Mouse (Mus musculus): ENCODE results near the gene Fam131c. TPM values are rescaled to one million over a fixed set of nuclear protein-coding genes. Genes with fewer than 3 reads are reported as not detected.
A peak's percentile ranks its signal among the peaks of the same experiment; 100 is the strongest.

The Fam131c gene
- polyA plus RNA-seq, 1 experiment from 2014 or later, result 3.3 TPM

DNA sequence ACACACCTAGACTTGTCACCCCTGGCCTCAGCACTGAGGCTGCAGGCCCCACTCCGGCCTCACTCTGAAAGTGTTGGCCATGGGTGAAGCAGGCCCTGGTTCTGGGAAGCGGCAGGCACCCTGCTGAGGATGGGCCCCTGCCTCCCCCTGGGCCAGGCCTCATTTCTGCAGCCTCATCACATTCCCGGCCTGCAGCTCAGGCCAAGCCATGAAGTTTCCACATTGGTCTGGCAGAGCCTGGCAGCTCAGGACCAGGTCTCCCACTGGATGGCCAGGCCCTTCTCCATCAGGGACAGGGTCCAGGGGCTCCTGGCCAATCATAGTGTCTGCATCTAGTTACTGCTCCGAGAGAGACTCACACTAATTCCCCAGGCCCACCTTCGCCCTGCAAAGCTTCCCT, 33.3 kb upstream of the Fam131c start:
- no peak overlapping the region for H3K4me3 ChIP-seq (ENCODE audit: low read length)
- peak overlapping the region; percentile 25 for H3K9ac ChIP-seq (ENCODE audit: low read length)
- ATAC-seq (ENCODE audit: low read depth), result no peak
- H3K4me1 ChIP-seq (replicated peaks; ENCODE audit: control insufficient read depth, insufficient read depth, low read length), result peaks cover 29% of the 10 kb centered on the region
- H3K27ac ChIP-seq (ENCODE audit: low read length), result peak overlapping the region; percentile 56; the same call in 1 of the 2 replicates
- H3K4me2 ChIP-seq (ENCODE audit: low read depth, low read length), result no peak overlapping the region
- 55% methylated on average over 5 of the region's 5 CpGs for WGBS
- no peaks in the 10 kb centered on the region for H3K27me3 ChIP-seq (ENCODE audit: control insufficient read depth, insufficient read depth, low read depth, low read length)
- H3K9me3 ChIP-seq (ENCODE audit: control insufficient read depth, low read length), result no peaks in the 10 kb centered on the region
- H3K36me3 ChIP-seq (ENCODE audit: control insufficient read depth, insufficient read depth, low read length), result no peaks in the 10 kb centered on the region

DNA sequence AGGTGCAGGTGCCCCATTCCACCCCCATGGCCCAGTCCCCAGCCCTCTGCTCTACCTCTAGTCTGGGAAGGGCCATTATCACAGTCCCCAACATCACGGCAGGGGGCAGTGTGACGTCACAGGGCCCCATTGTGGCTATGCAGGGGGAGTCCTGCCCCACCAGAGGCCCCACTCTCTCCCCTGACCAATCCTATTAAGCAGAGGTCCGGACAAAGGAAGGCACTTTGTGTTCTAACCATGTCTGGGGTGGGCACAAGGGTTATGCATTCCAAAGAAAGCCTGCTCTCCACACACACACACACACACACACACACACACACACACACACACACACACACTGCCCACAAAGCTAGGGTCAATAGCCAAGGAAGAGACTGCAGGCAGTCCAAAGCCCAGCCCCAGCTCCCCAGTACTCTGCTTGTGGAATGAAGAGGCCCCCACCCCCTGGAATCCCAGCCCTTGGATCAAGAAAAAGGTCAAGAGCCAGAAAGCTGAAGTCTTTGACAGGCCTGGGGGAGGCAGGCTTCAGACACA, 32.7 kb upstream of the Fam131c start:
- Histone ChIP-seq H3K27me3 (ENCODE audit: control insufficient read depth, insufficient read depth, low read depth, low read length) (no peaks in the 10 kb centered on the region), H3K4me2 (ENCODE audit: low read depth, low read length) (no peak overlapping the region), H3K27ac (ENCODE audit: low read length) (peak overlapping the region; percentile 56; the same call in 1 of the 2 replicates), H3K4me1 (replicated peaks; ENCODE audit: control insufficient read depth, insufficient read depth, low read length) (peaks cover 29% of the 10 kb centered on the region), H3K9me3 (ENCODE audit: control insufficient read depth, low read length) (no peaks in the 10 kb centered on the region), H3K9ac (ENCODE audit: low read length) (no peak overlapping the region), H3K36me3 (ENCODE audit: control insufficient read depth, insufficient read depth, low read length) (no peaks in the 10 kb centered on the region), H3K4me3 (ENCODE audit: low read length) (no peak overlapping the region)
- 19% methylated on average over 3 of the region's 3 CpGs for WGBS
- peak; percentile 51 for ATAC-seq (ENCODE audit: low read depth)

DNA sequence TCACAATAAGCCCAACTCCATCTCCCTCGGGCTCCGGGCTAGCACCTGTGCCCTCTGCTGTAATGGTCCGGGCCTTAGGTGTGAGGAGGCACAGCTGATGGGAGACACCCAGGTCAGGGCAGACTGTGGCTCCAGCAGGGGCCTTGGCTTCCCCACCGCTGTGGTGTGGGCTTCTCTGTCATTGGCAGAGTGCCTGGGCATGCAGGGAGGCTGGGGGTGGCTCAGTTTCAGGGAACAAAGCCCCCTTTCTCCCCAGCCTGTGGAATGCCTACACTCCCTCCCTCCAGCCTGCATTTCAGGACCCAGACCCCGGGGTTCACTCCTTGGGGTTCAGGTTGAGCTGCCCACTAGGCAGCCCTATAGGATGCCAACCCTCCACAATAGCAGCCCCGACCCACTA, 31.8 kb upstream of the Fam131c start:
- no peaks in the 10 kb centered on the region for H3K36me3 ChIP-seq (ENCODE audit: control insufficient read depth, insufficient read depth, low read length)
- peaks cover 29% of the 10 kb centered on the region for H3K4me1 ChIP-seq (replicated peaks; ENCODE audit: control insufficient read depth, insufficient read depth, low read length)
- no peaks in the 10 kb centered on the region for H3K27me3 ChIP-seq (ENCODE audit: control insufficient read depth, insufficient read depth, low read depth, low read length)
- ATAC-seq (ENCODE audit: low read depth), result no peak
- 39% methylated on average over 6 of the region's 6 CpGs for WGBS
- peak overlapping the region; percentile 55; the same call in 1 of the 2 replicates for H3K27ac ChIP-seq (ENCODE audit: low read length)
- H3K9ac ChIP-seq (ENCODE audit: low read length), result no peak overlapping the region
- H3K9me3 ChIP-seq (ENCODE audit: control insufficient read depth, low read length), result no peaks in the 10 kb centered on the region
- no peak overlapping the region for H3K4me2 ChIP-seq (ENCODE audit: low read depth, low read length)
- no peak overlapping the region for H3K4me3 ChIP-seq (ENCODE audit: low read length)

DNA sequence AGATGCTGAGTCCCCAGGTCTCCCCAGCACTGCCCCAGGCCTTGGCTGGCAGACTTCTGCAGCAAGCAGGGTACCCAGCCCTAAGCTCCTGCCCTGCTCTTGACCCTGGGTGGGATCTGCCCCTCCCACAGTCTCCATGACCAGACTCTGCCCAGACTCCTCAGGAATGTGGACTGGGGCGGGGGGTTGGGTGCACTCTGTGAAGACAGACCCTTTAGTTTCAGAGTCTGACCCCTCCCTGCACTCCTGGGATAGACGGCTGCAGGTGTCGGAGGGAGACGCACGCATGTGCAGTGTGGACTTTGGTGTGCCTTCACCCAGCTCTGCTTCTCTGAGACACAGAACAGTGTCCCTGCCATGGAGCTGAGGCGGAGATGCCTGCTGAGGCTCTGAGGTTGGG, 30.0 kb upstream of the Fam131c start:
- ATAC-seq (ENCODE audit: low read depth), result peak; percentile 73
- WGBS, result 24% methylated on average over 6 of the region's 6 CpGs
- Histone ChIP-seq H3K36me3 (ENCODE audit: control insufficient read depth, insufficient read depth, low read length) (no peaks in the 10 kb centered on the region), H3K4me1 (replicated peaks; ENCODE audit: control insufficient read depth, insufficient read depth, low read length) (peaks cover 32% of the 10 kb centered on the region), H3K9me3 (ENCODE audit: control insufficient read depth, low read length) (no peaks in the 10 kb centered on the region), H3K4me2 (ENCODE audit: low read depth, low read length) (no peak overlapping the region), H3K9ac (ENCODE audit: low read length) (no peak overlapping the region), H3K4me3 (ENCODE audit: low read length) (no peak overlapping the region), H3K27ac (ENCODE audit: low read length) (peak overlapping the region; percentile 61), H3K27me3 (ENCODE audit: control insufficient read depth, insufficient read depth, low read depth, low read length) (no peaks in the 10 kb centered on the region)

DNA sequence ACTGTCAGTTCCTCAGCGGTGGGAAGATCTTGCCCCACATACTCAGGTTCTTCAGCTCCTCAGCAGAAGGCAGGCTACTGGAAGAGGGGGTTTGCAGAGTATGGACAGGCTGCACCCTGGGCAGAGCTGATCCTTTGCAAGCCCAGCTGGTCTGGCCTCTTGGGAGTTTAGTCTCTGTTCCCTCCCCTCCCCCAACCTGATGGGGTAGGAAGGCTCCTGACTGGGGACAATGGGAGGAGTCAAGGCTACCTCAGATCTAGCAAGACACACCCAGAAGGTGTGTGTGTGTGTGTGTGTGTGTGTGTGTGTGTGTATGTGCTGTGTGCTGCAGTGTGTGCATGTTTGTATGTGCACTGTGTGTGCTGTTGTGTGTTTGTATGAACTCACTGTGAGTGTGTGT, 29.2 kb upstream of the Fam131c start:
- Histone ChIP-seq H3K27ac (ENCODE audit: low read length) (peak overlapping the region; percentile 61), H3K9ac (ENCODE audit: low read length) (no peak overlapping the region), H3K4me2 (ENCODE audit: low read depth, low read length) (no peak overlapping the region), H3K4me1 (replicated peaks; ENCODE audit: control insufficient read depth, insufficient read depth, low read length) (peaks cover 32% of the 10 kb centered on the region), H3K36me3 (ENCODE audit: control insufficient read depth, insufficient read depth, low read length) (no peaks in the 10 kb centered on the region), H3K4me3 (ENCODE audit: low read length) (no peak overlapping the region), H3K9me3 (ENCODE audit: control insufficient read depth, low read length) (no peaks in the 10 kb centered on the region), H3K27me3 (ENCODE audit: control insufficient read depth, insufficient read depth, low read depth, low read length) (no peaks in the 10 kb centered on the region)
- no peak for ATAC-seq (ENCODE audit: low read depth)
- WGBS, result 11% methylated on average over 1 of the region's 1 CpGs

DNA sequence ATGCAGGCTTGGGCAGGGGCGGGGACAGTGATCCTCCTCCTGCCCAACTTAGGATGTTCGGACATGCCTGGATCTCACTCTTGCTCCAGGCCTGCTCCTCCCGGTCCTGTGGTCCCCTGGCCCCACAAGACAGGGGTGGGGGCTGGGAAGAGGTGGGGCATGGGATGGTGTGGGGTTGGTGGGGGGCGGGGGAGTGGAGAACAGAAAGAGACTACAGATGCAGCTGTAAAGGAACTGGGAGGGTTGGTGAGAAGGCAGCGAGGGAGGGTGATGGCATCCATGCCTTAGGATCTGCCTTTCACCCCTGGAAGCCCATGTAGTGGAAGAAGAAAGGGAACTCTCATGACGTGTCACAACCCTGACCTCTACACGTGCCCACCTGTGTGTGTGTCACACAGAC, 26.5 kb upstream of the Fam131c start:
- Histone ChIP-seq H3K36me3 (ENCODE audit: control insufficient read depth, insufficient read depth, low read length) (no peaks in the 10 kb centered on the region), H3K27me3 (ENCODE audit: control insufficient read depth, insufficient read depth, low read depth, low read length) (no peaks in the 10 kb centered on the region), H3K4me2 (ENCODE audit: low read depth, low read length) (no peak overlapping the region), H3K4me1 (replicated peaks; ENCODE audit: control insufficient read depth, insufficient read depth, low read length) (peaks cover 15% of the 10 kb centered on the region), H3K9ac (ENCODE audit: low read length) (no peak overlapping the region), H3K27ac (ENCODE audit: low read length) (no peak overlapping the region), H3K9me3 (ENCODE audit: control insufficient read depth, low read length) (no peaks in the 10 kb centered on the region), H3K4me3 (ENCODE audit: low read length) (no peak overlapping the region)
- no peak for ATAC-seq (ENCODE audit: low read depth)
- 56% methylated on average over 7 of the region's 7 CpGs for WGBS

DNA sequence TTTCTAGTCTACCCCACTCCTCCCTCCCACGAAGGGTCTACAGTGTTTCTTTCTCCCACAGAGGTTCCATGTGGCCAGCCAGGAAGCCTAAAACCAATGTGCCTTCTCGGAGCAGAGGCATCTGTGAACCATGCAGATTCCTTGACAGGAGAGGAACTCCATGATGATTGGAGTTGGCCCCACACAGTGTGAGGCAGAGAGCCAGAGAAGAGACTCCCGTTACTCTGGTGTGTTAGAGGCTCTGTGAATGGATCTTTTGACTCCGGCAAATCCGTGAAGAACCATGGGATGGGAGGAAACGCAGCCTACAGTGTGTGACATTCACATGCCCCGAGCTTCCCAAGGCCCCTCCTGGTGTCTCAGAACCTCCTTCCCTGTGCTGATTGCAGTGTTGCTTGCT, 24.5 kb upstream of the Fam131c start:
- Histone ChIP-seq H3K27ac (ENCODE audit: low read length) (no peak overlapping the region), H3K4me1 (replicated peaks; ENCODE audit: control insufficient read depth, insufficient read depth, low read length) (peaks cover 21% of the 10 kb centered on the region), H3K36me3 (ENCODE audit: control insufficient read depth, insufficient read depth, low read length) (no peaks in the 10 kb centered on the region), H3K9ac (ENCODE audit: low read length) (no peak overlapping the region), H3K27me3 (ENCODE audit: control insufficient read depth, insufficient read depth, low read depth, low read length) (no peaks in the 10 kb centered on the region), H3K4me2 (ENCODE audit: low read depth, low read length) (no peak overlapping the region), H3K4me3 (ENCODE audit: low read length) (no peak overlapping the region), H3K9me3 (ENCODE audit: control insufficient read depth, low read length) (no peaks in the 10 kb centered on the region)
- 59% methylated on average over 7 of the region's 7 CpGs for WGBS
- no peak for ATAC-seq (ENCODE audit: low read depth)

DNA sequence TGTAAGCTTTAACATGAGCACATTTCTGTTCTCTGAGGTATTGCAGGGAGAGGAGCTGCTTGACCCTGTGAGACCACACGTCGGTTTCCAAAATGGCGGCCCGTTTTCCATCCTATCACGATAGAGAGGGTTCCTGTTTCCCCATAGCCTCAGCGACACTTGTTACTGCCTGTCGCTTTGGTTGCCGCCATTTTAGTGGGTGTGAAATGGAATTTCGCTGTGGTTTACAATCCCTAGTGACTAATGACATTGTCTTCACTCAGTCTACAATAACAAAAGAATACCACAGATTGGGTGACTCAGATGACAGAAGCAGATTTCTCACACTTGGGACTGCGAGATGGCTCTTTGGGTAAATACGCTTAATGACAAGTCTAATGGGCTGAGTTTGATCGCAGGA, 22.8 kb upstream of the Fam131c start:
- WGBS, result 82% methylated on average over 12 of the region's 12 CpGs
- H3K4me1 ChIP-seq (replicated peaks; ENCODE audit: control insufficient read depth, insufficient read depth, low read length), result peaks cover 16% of the 10 kb centered on the region
- no peaks in the 10 kb centered on the region for H3K36me3 ChIP-seq (ENCODE audit: control insufficient read depth, insufficient read depth, low read length)
- H3K4me3 ChIP-seq (ENCODE audit: low read length), result no peak overlapping the region
- no peaks in the 10 kb centered on the region for H3K9me3 ChIP-seq (ENCODE audit: control insufficient read depth, low read length)
- no peak for ATAC-seq (ENCODE audit: low read depth)
- H3K27ac ChIP-seq (ENCODE audit: low read length), result no peak overlapping the region
- H3K9ac ChIP-seq (ENCODE audit: low read length), result no peak overlapping the region
- no peak overlapping the region for H3K4me2 ChIP-seq (ENCODE audit: low read depth, low read length)
- H3K27me3 ChIP-seq (ENCODE audit: control insufficient read depth, insufficient read depth, low read depth, low read length), result no peaks in the 10 kb centered on the region

DNA sequence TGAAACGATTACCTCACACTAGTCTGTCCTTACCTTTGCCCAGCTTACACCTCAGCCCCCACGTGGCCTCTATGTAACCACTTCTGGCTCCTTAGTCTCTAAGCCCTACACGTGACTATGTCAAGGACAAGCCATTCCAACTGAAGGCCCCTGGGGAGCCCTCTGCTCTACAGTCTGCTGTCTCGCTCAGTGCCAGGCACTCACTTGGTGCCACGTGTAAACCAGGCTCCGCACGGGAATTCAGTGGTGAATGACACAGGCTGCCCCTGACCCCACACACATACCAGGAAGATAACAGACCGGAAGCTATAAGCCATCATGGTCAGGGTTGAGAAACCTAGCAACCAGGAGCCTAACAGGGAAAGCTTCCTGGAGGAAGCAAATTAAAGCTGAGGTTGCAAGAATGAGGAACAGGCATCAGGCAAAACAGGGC, 20.6 kb upstream of the Fam131c start:
- Histone ChIP-seq H3K4me3 (ENCODE audit: low read length) (no peak overlapping the region), H3K36me3 (ENCODE audit: control insufficient read depth, insufficient read depth, low read length) (no peaks in the 10 kb centered on the region), H3K27me3 (ENCODE audit: control insufficient read depth, insufficient read depth, low read depth, low read length) (no peaks in the 10 kb centered on the region), H3K4me2 (ENCODE audit: low read depth, low read length) (no peak overlapping the region), H3K9me3 (ENCODE audit: control insufficient read depth, low read length) (no peaks in the 10 kb centered on the region), H3K9ac (ENCODE audit: low read length) (no peak overlapping the region), H3K27ac (ENCODE audit: low read length) (peak overlapping the region; percentile 67), H3K4me1 (replicated peaks; ENCODE audit: control insufficient read depth, insufficient read depth, low read length) (peaks cover 17% of the 10 kb centered on the region)
- 29% methylated on average over 8 of the region's 8 CpGs for WGBS
- peak; percentile 90 for ATAC-seq (ENCODE audit: low read depth)

DNA sequence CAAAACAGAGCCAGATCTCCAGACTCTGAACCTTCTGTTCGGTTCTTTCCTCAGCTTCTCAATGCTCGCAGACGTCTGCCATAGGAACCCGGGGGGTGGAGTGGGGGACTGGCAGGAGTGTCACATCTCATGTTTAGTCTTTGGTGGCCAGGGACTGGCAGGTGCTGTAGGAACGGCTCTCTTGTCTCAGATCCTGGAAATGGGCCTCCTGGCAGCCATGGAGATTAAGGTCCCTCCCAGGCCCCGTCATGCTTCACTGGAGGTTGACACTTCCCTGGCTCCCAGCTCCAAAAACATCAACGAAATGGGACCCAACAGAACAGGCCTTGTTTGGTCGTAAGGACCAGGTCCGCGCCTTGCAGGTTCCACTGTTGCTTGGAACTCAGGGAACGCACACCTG, 19.4 kb upstream of the Fam131c start:
- Histone ChIP-seq H3K9ac (ENCODE audit: low read length) (peak overlapping the region; percentile 24; the same call in 1 of the 2 replicates), H3K4me1 (replicated peaks; ENCODE audit: control insufficient read depth, insufficient read depth, low read length) (peaks cover 20% of the 10 kb centered on the region), H3K27me3 (ENCODE audit: control insufficient read depth, insufficient read depth, low read depth, low read length) (no peaks in the 10 kb centered on the region), H3K9me3 (ENCODE audit: control insufficient read depth, low read length) (no peaks in the 10 kb centered on the region), H3K4me3 (ENCODE audit: low read length) (no peak overlapping the region), H3K4me2 (ENCODE audit: low read depth, low read length) (no peak overlapping the region), H3K27ac (ENCODE audit: low read length) (no peak overlapping the region), H3K36me3 (ENCODE audit: control insufficient read depth, insufficient read depth, low read length) (no peaks in the 10 kb centered on the region)
- WGBS, result 70% methylated on average over 11 of the region's 11 CpGs
- no peak for ATAC-seq (ENCODE audit: low read depth)
